Mouse (Mus musculus): ENCODE results near the gene Grin2b. TPM values are rescaled to one million over a fixed set of nuclear protein-coding genes. Genes with fewer than 3 reads are reported as not detected.

Grin2b gene
- polyA plus RNA-seq, 1 experiment, result 0.04 TPM

DNA sequence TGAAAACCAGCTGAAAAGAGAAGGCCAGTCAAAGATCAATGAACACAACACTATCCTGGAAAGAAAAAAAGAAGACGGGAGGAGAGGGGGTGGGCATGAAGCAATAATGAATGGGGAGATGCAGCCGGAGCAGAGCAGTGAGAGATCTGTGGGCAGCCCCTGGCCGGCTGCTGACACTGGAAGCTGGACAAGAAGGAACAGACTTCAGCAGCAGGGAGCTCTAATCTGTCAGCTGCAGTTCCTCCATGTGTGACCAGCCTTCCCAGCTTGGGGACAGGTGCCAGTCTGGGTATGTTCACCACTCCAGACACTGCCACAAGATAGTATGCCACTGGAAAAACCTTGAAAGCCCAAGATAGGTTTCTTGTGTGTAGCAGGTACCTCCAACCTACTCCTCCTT, 261.2 kb downstream of the Grin2b start:
- H3K4me1 ChIP-seq (ENCODE audit: control insufficient read depth, insufficient read depth, insufficient read length, low read length), result no peaks in the 10 kb centered on the region
- no peak overlapping the region for H3K27ac ChIP-seq (replicated peaks; ENCODE audit: low read depth, low read length)
- no peak overlapping the region for H3K4me3 ChIP-seq (ENCODE audit: insufficient read depth, low read depth, low read length)

DNA sequence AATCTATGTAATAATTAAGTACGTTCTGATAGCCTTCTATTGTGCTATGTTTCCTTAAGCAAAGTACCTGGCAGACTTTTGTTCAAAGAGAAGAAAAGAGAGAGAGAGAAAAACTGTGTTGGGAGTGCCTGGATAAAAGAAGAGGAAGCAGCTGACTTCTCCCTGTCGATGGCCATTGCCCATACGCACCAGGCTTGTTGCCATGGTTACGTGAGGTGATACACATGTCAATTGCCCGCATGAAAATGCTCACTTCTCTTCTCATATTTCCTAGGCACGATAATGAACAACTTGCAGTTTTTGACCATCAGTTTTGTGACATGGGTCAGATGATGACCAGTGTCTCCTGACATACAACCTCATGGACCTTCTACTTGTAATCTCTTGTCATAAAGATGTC, 262.2 kb downstream of the Grin2b start:
- no peaks in the 10 kb centered on the region for H3K4me1 ChIP-seq (ENCODE audit: control insufficient read depth, insufficient read depth, insufficient read length, low read length)
- H3K27ac ChIP-seq (replicated peaks; ENCODE audit: low read depth, low read length), result no peak overlapping the region
- H3K4me3 ChIP-seq (ENCODE audit: insufficient read depth, low read depth, low read length), result no peak overlapping the region

DNA sequence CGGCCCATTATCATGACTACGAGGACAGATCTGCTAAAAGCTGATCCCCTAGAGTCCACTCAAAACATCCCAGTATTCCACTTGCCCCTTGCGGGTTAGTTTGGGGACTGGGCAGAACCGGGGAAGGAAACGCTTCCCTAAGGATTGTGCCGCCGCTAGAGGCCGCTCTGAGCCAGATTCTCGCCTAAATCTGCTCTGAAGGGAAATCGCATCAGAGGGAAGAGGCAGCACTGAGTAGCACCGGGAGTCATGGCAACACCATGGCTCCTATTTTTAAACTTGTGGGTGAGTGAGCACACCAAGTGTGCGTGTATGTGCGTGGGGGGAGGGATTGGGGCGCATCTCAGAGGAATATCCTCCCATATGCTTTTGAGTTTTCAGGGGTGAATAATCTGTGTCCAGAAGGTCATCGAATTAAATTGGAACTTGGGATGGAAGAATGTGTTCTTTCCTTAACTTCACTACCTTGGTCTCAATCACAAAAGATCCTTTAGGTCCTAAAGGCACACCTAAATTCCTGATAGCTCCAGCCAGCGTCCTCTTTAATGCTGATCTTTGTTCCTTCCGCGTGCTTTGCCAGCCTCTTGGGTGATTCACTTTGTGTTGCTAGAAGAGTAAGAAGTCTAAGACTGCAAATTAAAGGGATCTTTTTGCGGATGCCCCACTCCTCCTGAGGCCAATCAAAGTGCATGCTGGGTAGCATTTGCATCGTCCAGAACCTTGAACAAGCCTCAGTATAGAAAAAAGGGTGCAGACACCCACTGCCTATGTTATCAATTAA, 265.6 kb downstream of the Grin2b start:
- H3K4me3 ChIP-seq (ENCODE audit: insufficient read depth, low read depth, low read length), result no peak overlapping the region
- no peak overlapping the region for H3K27ac ChIP-seq (replicated peaks; ENCODE audit: low read depth, low read length)
- H3K4me1 ChIP-seq (ENCODE audit: control insufficient read depth, insufficient read depth, insufficient read length, low read length), result no peaks in the 10 kb centered on the region

DNA sequence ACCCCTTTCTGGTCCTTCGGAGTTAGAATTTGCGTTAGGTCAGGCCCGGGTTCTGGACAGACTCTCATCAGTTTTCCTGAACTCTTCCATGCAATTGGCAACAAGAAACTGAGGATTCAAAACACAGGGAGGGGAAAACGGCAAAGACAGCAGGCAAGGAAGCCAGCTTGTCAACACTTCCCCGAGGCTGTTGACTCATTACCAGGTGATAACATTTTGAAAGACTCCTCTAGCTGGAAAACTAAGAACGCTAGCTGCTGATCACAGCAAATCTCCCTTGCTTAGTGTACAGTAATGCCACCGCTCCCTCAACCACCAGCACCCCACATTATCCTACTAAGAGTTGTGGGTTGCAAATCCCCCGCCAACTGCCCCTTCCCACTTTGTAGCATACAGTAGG, 266.2 kb downstream of the Grin2b start:
- H3K4me1 ChIP-seq (ENCODE audit: control insufficient read depth, insufficient read depth, insufficient read length, low read length), result no peaks in the 10 kb centered on the region
- no peak overlapping the region for H3K4me3 ChIP-seq (ENCODE audit: insufficient read depth, low read depth, low read length)
- no peak overlapping the region for H3K27ac ChIP-seq (replicated peaks; ENCODE audit: low read depth, low read length)

DNA sequence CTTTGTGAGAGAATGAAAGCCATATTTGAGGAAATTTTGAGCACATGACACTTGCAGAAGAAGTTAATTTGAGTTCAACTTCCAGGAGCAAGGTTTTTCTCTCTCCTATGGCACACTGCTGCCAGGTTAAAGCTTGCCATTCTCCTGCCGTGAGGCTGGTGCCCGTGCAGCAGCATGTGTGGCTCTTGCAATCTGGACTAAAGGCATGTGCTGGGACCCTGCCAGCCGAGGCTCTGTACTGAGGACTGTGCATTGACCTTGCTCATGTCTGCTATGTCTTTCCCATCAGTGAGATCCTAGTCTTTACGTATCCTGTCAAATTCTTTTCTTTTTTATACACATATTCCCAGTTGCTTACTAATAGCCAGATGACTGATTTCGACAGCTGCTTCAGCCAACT, 268.9 kb downstream of the Grin2b start:
- H3K4me1 ChIP-seq (ENCODE audit: control insufficient read depth, insufficient read depth, insufficient read length, low read length), result no peaks in the 10 kb centered on the region
- H3K4me3 ChIP-seq (ENCODE audit: insufficient read depth, low read depth, low read length), result no peak overlapping the region
- H3K27ac ChIP-seq (replicated peaks; ENCODE audit: low read depth, low read length), result no peak overlapping the region

DNA sequence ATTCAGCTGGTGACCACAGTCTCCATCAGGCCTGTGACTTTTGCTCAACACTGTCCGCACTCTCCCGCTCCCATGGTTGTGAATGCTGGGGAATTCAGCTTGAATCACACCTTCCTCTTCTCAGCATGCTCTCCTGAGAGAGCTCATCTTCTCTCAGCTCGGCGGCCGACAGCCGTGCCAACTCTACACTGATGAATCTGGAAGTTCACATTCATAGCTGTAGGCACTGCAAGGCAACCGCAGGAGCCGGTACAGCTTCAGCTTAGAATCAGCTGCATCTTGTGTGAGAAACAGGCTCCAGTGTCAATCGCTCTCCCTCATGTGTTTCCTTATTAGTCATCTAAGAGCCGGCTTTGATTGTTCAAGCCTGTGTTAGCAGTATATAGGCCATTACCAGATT, 272.9 kb downstream of the Grin2b start:
- Histone ChIP-seq H3K4me1 (ENCODE audit: control insufficient read depth, insufficient read depth, insufficient read length, low read length) (no peaks in the 10 kb centered on the region), H3K4me3 (ENCODE audit: insufficient read depth, low read depth, low read length) (no peak overlapping the region), H3K27ac (replicated peaks; ENCODE audit: low read depth, low read length) (no peak overlapping the region)

DNA sequence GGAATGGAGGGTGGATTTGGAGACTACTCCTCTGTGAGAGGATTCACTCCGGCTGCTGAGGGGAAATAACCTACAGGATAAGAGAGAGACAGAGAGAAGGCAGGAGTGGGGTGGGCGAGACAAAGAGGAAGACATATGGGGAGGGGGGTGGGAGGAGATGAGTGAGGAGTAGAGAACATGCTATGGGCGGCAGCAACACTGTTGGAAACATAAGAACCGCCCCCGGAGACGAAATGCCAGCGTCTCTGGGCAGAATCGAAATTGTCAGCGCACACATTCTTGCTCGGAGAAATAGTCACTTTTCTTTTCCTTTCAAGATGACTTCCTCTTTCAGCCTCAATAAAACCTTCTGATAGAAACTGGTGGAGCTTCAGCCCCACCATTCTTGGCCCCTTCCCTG, 274.1 kb downstream of the Grin2b start:
- H3K4me3 ChIP-seq (ENCODE audit: insufficient read depth, low read depth, low read length), result no peak overlapping the region
- H3K4me1 ChIP-seq (ENCODE audit: control insufficient read depth, insufficient read depth, insufficient read length, low read length), result no peaks in the 10 kb centered on the region
- H3K27ac ChIP-seq (replicated peaks; ENCODE audit: low read depth, low read length), result no peak overlapping the region

DNA sequence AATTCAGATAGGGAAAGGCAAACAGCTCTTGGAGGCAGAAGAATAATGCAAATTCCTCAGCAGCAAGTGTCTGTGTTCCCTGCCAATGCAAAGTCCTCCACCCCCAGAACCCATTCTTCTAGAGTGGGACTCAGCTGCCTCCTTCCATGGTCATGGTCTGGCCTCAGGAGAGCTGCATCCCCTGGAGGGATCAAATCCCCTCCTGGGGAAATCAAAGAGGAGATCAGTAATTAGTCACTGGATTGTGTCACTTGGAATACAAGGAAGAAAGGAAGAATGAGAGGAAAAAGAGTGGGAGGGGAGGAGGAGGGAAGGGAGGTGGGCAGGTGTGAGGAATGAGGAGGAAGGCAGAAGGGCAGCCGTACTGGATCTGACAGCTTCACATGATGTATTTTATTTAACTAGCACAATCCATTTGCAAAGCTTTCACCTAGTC, 278.5 kb downstream of the Grin2b start:
- Histone ChIP-seq H3K27ac (replicated peaks; ENCODE audit: low read depth, low read length) (no peak overlapping the region), H3K4me3 (ENCODE audit: insufficient read depth, low read depth, low read length) (no peak overlapping the region)

DNA sequence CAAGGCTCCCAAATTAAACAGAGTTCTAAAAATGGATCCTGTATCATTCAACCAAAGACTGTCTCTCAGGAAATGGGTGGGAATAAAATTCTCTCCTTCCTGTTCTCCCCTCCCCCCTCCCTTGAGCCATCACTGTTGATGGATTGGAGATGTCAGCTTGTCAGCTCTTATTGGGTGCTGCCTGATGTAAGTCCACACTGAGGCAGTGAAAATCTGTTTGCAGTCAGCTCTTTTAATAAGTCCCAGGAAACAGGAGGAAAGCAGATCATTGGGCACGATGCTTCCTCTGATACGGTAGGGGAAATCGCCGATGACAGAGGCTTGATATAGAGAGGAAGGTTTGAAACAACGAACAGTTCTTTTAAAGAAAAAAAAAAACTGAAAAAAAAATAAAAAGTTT, 290.7 kb downstream of the Grin2b start:
- Histone ChIP-seq H3K4me3 (ENCODE audit: insufficient read depth, low read depth, low read length) (no peak overlapping the region), H3K27ac (replicated peaks; ENCODE audit: low read depth, low read length) (no peak overlapping the region), H3K4me1 (ENCODE audit: control insufficient read depth, insufficient read depth, insufficient read length, low read length) (no peaks in the 10 kb centered on the region)

More for the DNA sequence above, 278.5 kb downstream of the Grin2b start:
- no peaks in the 10 kb centered on the region for H3K4me1 ChIP-seq (ENCODE audit: control insufficient read depth, insufficient read depth, insufficient read length, low read length)

DNA sequence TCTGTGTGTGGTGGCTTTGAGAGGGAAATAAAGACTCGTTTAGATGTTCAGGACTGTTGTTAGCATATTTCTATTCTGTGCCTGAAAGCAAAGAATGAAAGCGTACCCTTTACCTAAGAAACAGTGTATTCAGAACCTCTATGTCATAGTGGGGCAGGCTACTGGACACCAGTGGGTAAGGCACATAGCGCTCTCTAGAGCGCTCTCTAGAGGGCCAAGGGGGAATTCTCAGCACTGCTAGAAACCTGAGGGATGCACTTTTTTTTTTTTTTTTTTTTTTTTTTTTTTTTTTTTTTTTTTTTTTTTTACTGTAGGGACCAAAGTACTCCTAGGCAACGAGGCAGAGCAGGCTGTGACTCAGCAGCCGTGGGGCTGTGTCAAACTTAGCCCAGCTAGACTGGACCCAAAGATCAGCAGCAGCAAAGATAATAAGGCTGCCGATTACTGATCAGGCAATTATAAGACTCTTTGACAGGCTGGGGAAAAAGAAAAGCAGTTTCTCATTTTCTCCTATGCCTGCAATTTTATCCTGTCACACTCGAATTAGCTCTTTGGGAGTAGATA, 297.1 kb downstream of the Grin2b start:
- Histone ChIP-seq H3K4me1 (ENCODE audit: control insufficient read depth, insufficient read depth, insufficient read length, low read length) (no peaks in the 10 kb centered on the region), H3K27ac (replicated peaks; ENCODE audit: low read depth, low read length) (no peak overlapping the region), H3K4me3 (ENCODE audit: insufficient read depth, low read depth, low read length) (no peak overlapping the region)

DNA sequence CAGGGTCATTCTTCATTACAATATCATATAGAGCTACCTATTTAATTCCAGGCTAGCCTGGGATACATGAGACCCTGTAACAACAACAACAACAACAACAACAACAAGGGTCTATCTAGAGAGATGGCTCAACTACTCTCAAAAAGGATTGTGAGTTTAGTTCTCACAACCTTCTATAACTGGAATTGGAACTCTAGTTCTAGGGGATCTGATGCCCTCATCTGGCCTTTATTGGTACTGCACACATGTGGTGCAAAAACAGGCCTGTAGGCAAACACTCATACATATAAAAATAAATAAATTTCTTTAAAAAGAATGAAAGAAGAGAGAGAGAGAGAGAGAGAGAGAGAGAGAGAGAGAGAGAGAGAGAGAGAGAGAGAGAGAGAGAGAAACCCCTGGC, 298.7 kb downstream of the Grin2b start:
- no peaks in the 10 kb centered on the region for H3K4me1 ChIP-seq (ENCODE audit: control insufficient read depth, insufficient read depth, insufficient read length, low read length)
- no peak overlapping the region for H3K27ac ChIP-seq (replicated peaks; ENCODE audit: low read depth, low read length)
- no peak overlapping the region for H3K4me3 ChIP-seq (ENCODE audit: insufficient read depth, low read depth, low read length)

DNA sequence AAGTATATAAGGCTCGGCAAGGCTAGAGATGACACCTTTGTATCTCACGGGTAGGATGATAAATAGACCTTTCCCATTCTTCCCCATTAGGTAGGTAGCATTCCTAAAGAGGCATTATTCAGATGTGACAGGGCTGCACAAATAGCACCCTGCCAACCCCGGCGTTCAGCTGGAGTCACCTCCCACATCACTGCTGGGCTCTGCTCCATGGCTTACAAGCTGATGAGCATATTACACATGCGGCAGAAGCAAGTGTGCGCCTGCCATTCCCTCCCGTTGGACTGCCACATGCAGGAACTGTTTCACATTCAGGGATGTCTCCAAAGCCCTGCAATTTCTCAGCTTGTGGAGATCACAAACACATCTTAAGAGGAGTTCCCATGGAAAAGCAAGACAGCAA, 307.5 kb downstream of the Grin2b start:
- Histone ChIP-seq H3K27ac (replicated peaks; ENCODE audit: low read depth, low read length) (no peak overlapping the region), H3K4me3 (ENCODE audit: insufficient read depth, low read depth, low read length) (no peak overlapping the region), H3K4me1 (ENCODE audit: control insufficient read depth, insufficient read depth, insufficient read length, low read length) (no peaks in the 10 kb centered on the region)

DNA sequence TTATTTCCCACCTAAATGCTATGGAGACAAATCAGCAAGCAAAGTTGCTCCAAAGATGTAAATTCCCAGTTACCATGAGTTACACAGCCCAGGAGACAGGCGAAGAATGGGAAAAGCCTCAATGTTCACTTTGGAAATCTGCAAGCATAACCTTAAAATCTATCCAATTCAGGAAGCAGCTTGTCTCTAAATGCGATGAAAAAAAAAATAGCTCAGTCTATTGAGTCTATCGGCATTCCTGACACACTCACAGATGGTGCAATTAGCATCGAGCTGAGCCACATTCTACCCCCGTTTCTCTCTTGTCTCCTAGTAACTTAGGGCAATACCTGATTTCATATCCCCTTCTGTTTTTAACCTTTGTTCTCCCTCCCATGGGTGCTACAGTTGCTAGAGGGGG, 309.3 kb downstream of the Grin2b start:
- Histone ChIP-seq H3K27ac (replicated peaks; ENCODE audit: low read depth, low read length) (no peak overlapping the region), H3K4me3 (ENCODE audit: insufficient read depth, low read depth, low read length) (no peak overlapping the region)

DNA sequence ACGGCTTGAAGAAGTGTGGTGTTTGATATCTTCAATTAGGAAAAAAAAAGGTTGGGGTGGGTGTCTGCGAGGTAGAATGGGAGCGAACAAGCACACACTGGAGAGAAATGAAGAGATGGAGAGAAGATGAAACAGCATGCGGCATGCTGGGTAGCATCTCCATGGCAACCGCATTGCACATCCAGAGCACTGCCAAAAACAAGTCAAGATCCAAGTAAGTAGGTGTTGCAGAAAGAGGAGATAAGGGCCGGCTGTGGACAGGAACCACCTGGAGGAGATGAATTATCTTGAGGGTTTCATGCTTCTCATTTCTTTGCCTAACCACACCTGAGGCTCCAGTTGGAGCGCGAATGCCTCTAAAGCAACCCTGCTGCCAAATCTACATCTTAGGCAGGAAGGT, 313.8 kb downstream of the Grin2b start:
- Histone ChIP-seq H3K4me3 (ENCODE audit: insufficient read depth, low read depth, low read length) (no peak overlapping the region), H3K4me1 (ENCODE audit: control insufficient read depth, insufficient read depth, insufficient read length, low read length) (no peaks in the 10 kb centered on the region), H3K27ac (replicated peaks; ENCODE audit: low read depth, low read length) (no peak overlapping the region)

More for the DNA sequence above, 309.3 kb downstream of the Grin2b start:
- no peaks in the 10 kb centered on the region for H3K4me1 ChIP-seq (ENCODE audit: control insufficient read depth, insufficient read depth, insufficient read length, low read length)

DNA sequence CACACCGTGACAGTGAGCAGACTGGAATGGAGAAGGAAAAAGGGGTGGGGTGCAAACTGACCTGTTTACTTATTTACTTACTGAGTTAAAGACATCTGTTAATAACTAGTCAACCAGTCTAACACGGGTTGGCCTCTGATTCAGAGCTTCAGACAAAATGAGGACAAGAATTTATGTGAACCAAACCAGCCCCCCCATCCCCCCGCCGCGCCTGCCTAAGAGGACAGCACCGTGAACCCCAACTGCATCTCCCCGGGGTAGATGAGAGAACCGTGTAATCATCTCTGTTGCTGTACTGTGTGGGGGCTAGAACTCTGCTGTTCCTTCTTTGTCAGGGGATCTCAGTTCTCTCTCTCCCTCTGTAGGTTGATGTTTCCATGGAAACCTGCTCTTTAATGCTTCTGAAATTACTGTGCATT, 319.1 kb downstream of the Grin2b start:
- H3K27ac ChIP-seq (replicated peaks; ENCODE audit: low read depth, low read length), result no peak overlapping the region
- H3K4me1 ChIP-seq (ENCODE audit: control insufficient read depth, insufficient read depth, insufficient read length, low read length), result no peaks in the 10 kb centered on the region
- H3K4me3 ChIP-seq (ENCODE audit: insufficient read depth, low read depth, low read length), result no peak overlapping the region

DNA sequence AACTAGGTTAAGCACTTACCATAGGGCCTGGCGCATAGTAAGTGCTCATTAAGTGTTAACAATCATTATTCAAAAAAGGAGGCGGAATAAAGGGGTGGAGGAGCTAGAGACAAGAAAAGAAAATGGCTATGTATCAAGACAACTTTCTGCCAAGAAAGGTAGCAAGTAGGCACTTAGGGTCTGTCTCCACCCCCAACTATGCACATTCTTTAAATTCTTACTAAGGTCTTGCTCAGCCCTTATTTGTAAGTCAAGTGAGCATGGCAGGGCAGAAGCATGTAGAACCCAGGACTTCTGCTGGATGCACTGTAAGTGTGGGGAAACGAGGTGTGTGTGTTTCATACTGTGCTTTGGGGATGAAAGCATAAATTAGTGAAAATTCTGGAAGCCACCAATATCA, 329.6 kb downstream of the Grin2b start:
- Histone ChIP-seq H3K27ac (replicated peaks; ENCODE audit: low read depth, low read length) (no peak overlapping the region), H3K4me1 (ENCODE audit: control insufficient read depth, insufficient read depth, insufficient read length, low read length) (no peaks in the 10 kb centered on the region), H3K4me3 (ENCODE audit: insufficient read depth, low read depth, low read length) (no peak overlapping the region)
